ENCODE assay signal across 8 mouse cellular contexts in genomic region chr12:83764044-83764365, GRCm38 (mm10). TPM values are rescaled to one million over a fixed set of nuclear protein-coding genes. Genes with fewer than 3 reads are reported as not detected.
A peak's percentile ranks its signal among the peaks of the same experiment; 100 is the strongest.
DNase-seq lines count a peak whose midpoint lies in the region; ATAC-seq lines count a peak whose summit lies in the region.

No protein-coding gene starts in this region.

- peak overlapping the region; percentile 32 for H3K4me3 ChIP-seq in lung, embryonic 15.5 days
- H3K4me3 ChIP-seq in forebrain, embryonic 10.5 days = peak overlapping the region; percentile 46
- peak overlapping the region; percentile 43 for H3K4me3 ChIP-seq in kidney, embryonic 16.5 days (ENCODE audit: low read length)
- H3K4me3 ChIP-seq in neural tube, embryonic 12.5 days = peak overlapping the region; percentile 28; the same call in 1 of the 2 replicates

- 7% methylated on average over 14 of the region's 14 CpGs for WGBS in lung, embryonic 15.5 days
- 12% methylated on average over 14 of the region's 14 CpGs for WGBS in forebrain, embryonic 10.5 days
- 5% methylated on average over 14 of the region's 14 CpGs for WGBS in kidney, embryonic 16.5 days
- WGBS in neural tube, embryonic 12.5 days = 11% methylated on average over 14 of the region's 14 CpGs

- no peak for DNase-seq in lung, postnatal 4 days
- no peak for DNase-seq in forebrain, embryonic 10.5 days (ENCODE audit: extremely low spot score, low spot score)
- DNase-seq in cerebellum, postnatal 14 days = no peak
- no peak for DNase-seq in ovary, postnatal 14 days (ENCODE audit: low spot score)

- H3K9me3 ChIP-seq in lung, embryonic 15.5 days = no peaks in the 10 kb centered on the region
- no peaks in the 10 kb centered on the region for H3K9me3 ChIP-seq in forebrain, embryonic 10.5 days
- no peaks in the 10 kb centered on the region for H3K9me3 ChIP-seq in kidney, embryonic 16.5 days (ENCODE audit: low read length)
- no peaks in the 10 kb centered on the region for H3K9me3 ChIP-seq in neural tube, embryonic 12.5 days

- H3K27me3 ChIP-seq in lung, embryonic 15.5 days = peaks cover 5% of the 10 kb centered on the region; the same call in 1 of the 2 replicates
- H3K27me3 ChIP-seq in forebrain, embryonic 10.5 days (ENCODE audit: poor library complexity, severe bottlenecking) = peaks cover 51% of the 10 kb centered on the region
- no peaks in the 10 kb centered on the region for H3K27me3 ChIP-seq in kidney, embryonic 16.5 days (ENCODE audit: insufficient read depth, low read length)
- peaks cover 5% of the 10 kb centered on the region for H3K27me3 ChIP-seq in neural tube, embryonic 12.5 days (replicated peaks)

- no peak overlapping the region for H3K9ac ChIP-seq in lung, embryonic 15.5 days
- peak overlapping the region; percentile 65 for H3K9ac ChIP-seq in kidney, embryonic 16.5 days (replicated peaks; ENCODE audit: low read length)
- H3K9ac ChIP-seq in neural tube, embryonic 12.5 days = peak overlapping the region; percentile 29; the same call in 1 of the 2 replicates

- no peak overlapping the region for H3K27ac ChIP-seq in lung, embryonic 15.5 days
- H3K27ac ChIP-seq in forebrain, embryonic 10.5 days = peak overlapping the region; percentile 63
- H3K27ac ChIP-seq in kidney, embryonic 16.5 days (ENCODE audit: low read length) = peak overlapping the region; percentile 63; the same call in 1 of the 2 replicates
- H3K27ac ChIP-seq in neural tube, embryonic 12.5 days = no peak overlapping the region

- ATAC-seq in lung, embryonic 15.5 days (ENCODE audit: borderline replicate concordance, extremely low read depth, low FRiP score, low TSS enrichment) = no peak
- ATAC-seq in kidney, embryonic 16.5 days (ENCODE audit: low FRiP score, low TSS enrichment) = no peak
- no peak for ATAC-seq in neural tube, embryonic 12.5 days (ENCODE audit: low FRiP score, low read depth)
- ATAC-seq in granulocyte monocyte progenitor cell, adult 5-6 weeks (replicated peaks; ENCODE audit: poor library complexity, severe bottlenecking) = no peak

- H3K36me3 ChIP-seq in lung, embryonic 15.5 days = no peaks in the 10 kb centered on the region
- no peaks in the 10 kb centered on the region for H3K36me3 ChIP-seq in forebrain, embryonic 10.5 days (replicated peaks)
- H3K36me3 ChIP-seq in kidney, embryonic 16.5 days (ENCODE audit: insufficient read depth, low read length) = no peaks in the 10 kb centered on the region
- no peaks in the 10 kb centered on the region for H3K36me3 ChIP-seq in neural tube, embryonic 12.5 days

- H3K4me1 ChIP-seq in lung, embryonic 15.5 days = peaks cover 21% of the 10 kb centered on the region
- H3K4me1 ChIP-seq in forebrain, embryonic 10.5 days = peaks cover 51% of the 10 kb centered on the region
- peaks cover 46% of the 10 kb centered on the region for H3K4me1 ChIP-seq in kidney, embryonic 16.5 days (ENCODE audit: insufficient read depth, low read length)
- H3K4me1 ChIP-seq in neural tube, embryonic 12.5 days = peaks cover 13% of the 10 kb centered on the region

- H3K4me2 ChIP-seq in lung, embryonic 15.5 days = peak overlapping the region; percentile 79
- peak overlapping the region; percentile 68 for H3K4me2 ChIP-seq in kidney, embryonic 16.5 days (replicated peaks; ENCODE audit: low read depth, low read length)
- H3K4me2 ChIP-seq in neural tube, embryonic 12.5 days (replicated peaks) = peak overlapping the region; percentile 60

RNA-seq across cellular contexts. Expression of gene Papln, which starts 0.6 kb away (rescaled TPM):
- 0.69 and 0.93 TPM in 2 replicates for polyA plus RNA-seq in lung, embryonic 15.5 days (2015; fragmentation: Nextera tagmentation; extraction: Ambion mirVana)
- 0.07 TPM in 2 replicates for polyA plus RNA-seq in forebrain, embryonic 10.5 days (2016; fragmentation: Nextera tagmentation; extraction: Ambion mirVana)
- 2.7 and 3.0 TPM in 2 replicates for polyA plus RNA-seq in kidney, embryonic 16.5 days (2015; fragmentation: Nextera tagmentation; extraction: Ambion mirVana)
- polyA plus RNA-seq in neural tube, embryonic 12.5 days (2016; fragmentation: Nextera tagmentation; extraction: Ambion mirVana) = 0.09 and 0.17 TPM in 2 replicates
- total RNA-seq in granulocyte monocyte progenitor cell, adult 5-6 weeks (2014; fragmentation: Nextera tagmentation) = not detected in 2 replicates
- total RNA-seq in granulocyte monocyte progenitor cell, adult 5-6 weeks (2017) = not detected in 2 replicates

Comparison
In these comparisons a context has a peak if more than half of its experiments do, and no peak if none do; other contexts are left out.
1. H3K27ac ChIP-seq: peak in forebrain, embryonic 10.5 days (single experiment) and kidney, embryonic 16.5 days (single experiment); none in lung, embryonic 15.5 days (single experiment) and neural tube, embryonic 12.5 days (single experiment).
2. Peak in every context shown above with its lines, with median percentiles within 50 percentile points of each other: H3K4me2 ChIP-seq and H3K4me3 ChIP-seq.